8 mouse cellular contexts compared by ENCODE assay signal in genomic region chr1:93511585-93512350, GRCm38 (mm10). TPM values are rescaled to one million over a fixed set of nuclear protein-coding genes. Genes with fewer than 3 reads are reported as not detected.
DNase-seq lines count a peak whose midpoint lies in the region; ATAC-seq lines count a peak whose summit lies in the region.

Farp2 (plus strand) TSS chr1:93512079.

- H3K9ac ChIP-seq in hindbrain, embryonic 11.5 days (ENCODE audit: low read depth, low read length): peak within 1 kb of the TSS; percentile 69

- H3K27ac ChIP-seq in hindbrain, embryonic 11.5 days (ENCODE audit: low read depth, low read length): 0 out of 2 replicates have a peak within 1 kb of the TSS, but pooled peaks have one; percentile 27

- H3K4me3 ChIP-seq in hindbrain, embryonic 11.5 days (ENCODE audit: low read depth, low read length): peak within 1 kb of the TSS; percentile 62

- peaks cover 5% of the 10 kb centered on the region; the same call in 1 of the 2 replicates for H3K4me1 ChIP-seq in hindbrain, embryonic 11.5 days (replicated peaks; ENCODE audit: control insufficient read depth, insufficient read depth, low read length)

- ATAC-seq in hindbrain, embryonic 11.5 days (ENCODE audit: low FRiP score): peak; percentile 99

- H3K27me3 ChIP-seq in hindbrain, embryonic 11.5 days (ENCODE audit: control insufficient read depth, insufficient read depth, low read length): no peaks in the 10 kb centered on the region

- H3K9me3 ChIP-seq in hindbrain, embryonic 11.5 days (ENCODE audit: control insufficient read depth, low read length): no peaks in the 10 kb centered on the region

- under 1% methylated on average over 44 of the region's 71 CpGs for WGBS in hindbrain, embryonic 11.5 days

- DNase-seq in Muller cell, postnatal 12 days (ENCODE audit: inconsistent ontology term): peak; percentile 98
- peak; percentile 94 for DNase-seq in cerebellum, adult 9-11 months
- peak; percentile 88 to 91 for DNase-seq in frontal cortex, adult 2 months (ENCODE audit: extremely low spot score in 1 of 2, low spot score in 1 of 2)
- DNase-seq in hindbrain, embryonic 11.5 days (ENCODE audit: low spot score): peak; percentile 90
- DNase-seq in layer of hippocampus, postnatal 10 days (ENCODE audit: low spot score in 2 of 2): peak; percentile 83 to 92
- DNase-seq in lung, postnatal 10 days: peak; percentile 98
- DNase-seq in ovary, postnatal 36 days (ENCODE audit: low spot score): peak; percentile 96
- DNase-seq in thymus, postnatal 25 days: peak; percentile 94

- peak within 1 kb of the TSS; percentile 88 for H3K4me2 ChIP-seq in hindbrain, embryonic 11.5 days (replicated peaks; ENCODE audit: low read depth, low read length)

- H3K36me3 ChIP-seq in hindbrain, embryonic 11.5 days (ENCODE audit: control insufficient read depth, insufficient read depth, low read length): no peaks in the 10 kb centered on the region

RNA-seq across cellular contexts. Expression of gene Farp2, which starts in this region (rescaled TPM):
- 4.9 and 5.1 TPM in 2 replicates for polyA plus RNA-seq in frontal cortex, adult 2 months (2012; rRNA removed)
- 4.6 and 6.0 TPM in 2 replicates for polyA plus RNA-seq in hindbrain, embryonic 11.5 days (2014; fragmentation: Nextera tagmentation; extraction: Ambion mirVana)
- 10 to 100 TPM; 11.0 to 12.0 TPM for total RNA-seq in layer of hippocampus, postnatal 10 days (2021)

Comparison
In these comparisons a context has a peak if more than half of its experiments do, and no peak if none do; other contexts are left out.
1. Peak in every context shown above with its lines: DNase-seq, ATAC-seq, H3K4me3 ChIP-seq and H3K27ac ChIP-seq.